Mouse (Mus musculus) kidney, postnatal 25 days (tissue): ENCODE data around the gene Rgs9.
A peak's percentile ranks its signal among the peaks of the same experiment; 100 is the strongest.
"Not testable (repeated sequence)": the region's sequence is repeated elsewhere in the genome, so short reads cannot be mapped to it uniquely, and the experiment has no call there.

Source experiments
- DNase-seq, 2 experiments: peaks; one replicate each; pipeline ENCODE4 v3.0.0; 2021; ENCODE audit warnings: mixed read lengths in 2 of 2

Rgs9 gene

GRCm38 (mm10) chr11:109297710-109298375 lies at the start of gene Rgs9:
Gene Rgs9 (minus strand): TSS chr11:109298129.
- DNase-seq, result peak; percentile 96

DNA sequence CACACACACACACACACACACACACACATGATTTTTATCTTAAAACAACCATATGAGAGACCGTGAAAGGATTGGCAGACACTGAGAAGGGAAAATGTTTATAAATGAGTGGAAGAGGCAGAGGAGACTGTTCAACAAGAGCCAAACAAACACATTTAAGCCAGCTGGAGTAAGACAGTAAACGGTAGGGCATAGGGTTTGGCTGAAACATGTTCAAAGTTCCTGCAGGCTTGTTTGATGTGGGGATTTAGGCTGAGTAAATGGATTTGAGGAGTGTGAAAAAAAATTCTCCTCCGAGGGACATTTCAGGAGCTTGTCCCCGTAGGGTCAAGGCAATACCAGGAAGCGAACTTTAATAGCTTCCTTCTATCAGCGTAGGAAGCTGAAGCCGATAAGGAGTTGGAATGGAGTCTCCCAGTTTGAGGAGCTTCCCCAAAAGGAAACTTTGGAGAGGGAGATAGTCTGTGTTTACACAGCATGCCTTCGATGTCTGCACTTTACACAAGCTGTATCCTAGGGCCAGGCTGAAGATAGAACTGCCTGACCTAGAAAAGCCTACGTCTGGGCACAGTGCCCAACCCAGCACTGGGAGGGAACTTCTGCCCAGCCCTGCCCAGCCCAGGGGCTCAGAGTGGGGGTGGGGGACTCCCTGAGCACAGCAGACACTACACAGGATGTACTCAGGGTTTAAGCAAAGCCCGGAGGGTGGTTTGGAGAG lies 49.5 kb upstream of the Rgs9 start:
- peak; percentile 94 to 95 for DNase-seq

- DNase-seq, result peak; percentile 71 to 76
Measured at GRCm38 (mm10) chr11:109343991-109344599, 46.2 kb upstream of the Rgs9 start.

GRCm38 (mm10) chr11:109343558-109343957 lies 45.6 kb upstream of the Rgs9 start:
- DNase-seq, result no peak

GRCm38 (mm10) chr11:109342666-109343065 lies 44.7 kb upstream of the Rgs9 start:
- DNase-seq, result not testable (repeated sequence)

- no peak for DNase-seq
Measured at GRCm38 (mm10) chr11:109340541-109340940, 42.6 kb upstream of the Rgs9 start.

DNA sequence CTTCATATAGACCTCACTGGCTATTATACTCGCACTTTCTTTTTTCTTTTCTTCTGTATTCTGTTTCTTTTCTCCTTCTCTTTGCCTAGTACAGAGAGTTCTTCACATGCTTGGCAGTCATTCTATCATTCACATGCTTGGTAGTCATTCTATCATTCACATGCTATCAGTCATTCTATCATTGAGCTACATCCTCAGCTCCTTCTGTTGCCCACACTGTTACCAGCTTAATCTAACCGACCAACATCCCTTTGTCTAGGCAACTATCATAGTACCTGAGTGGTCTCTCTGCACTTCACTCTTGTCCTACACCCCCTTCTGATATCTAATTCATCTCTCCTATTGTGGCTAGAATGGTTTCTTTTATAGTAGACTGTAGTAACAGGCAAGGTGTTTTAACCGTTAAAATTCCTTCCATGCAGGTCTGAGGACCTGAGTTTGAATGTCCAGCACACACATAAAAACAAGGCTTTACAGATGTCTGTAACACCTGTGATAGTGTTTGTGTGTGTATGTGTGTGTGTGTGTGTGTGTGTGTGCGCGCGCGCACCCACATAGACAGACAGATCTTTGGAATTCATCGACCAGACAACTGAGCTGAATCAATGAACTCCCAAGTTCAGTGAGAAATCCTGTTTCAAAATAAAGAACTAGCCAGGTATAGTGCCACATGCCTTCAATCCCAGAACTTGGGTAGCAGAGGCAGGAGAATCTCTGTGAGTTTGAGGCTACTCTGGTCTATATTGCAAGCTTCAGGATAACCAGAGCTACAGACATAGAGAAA lies 41.4 kb upstream of the Rgs9 start:
- no peak for DNase-seq

- DNase-seq, result no peak
Measured at GRCm38 (mm10) chr11:109335890-109336289, 38.0 kb upstream of the Rgs9 start.

GRCm38 (mm10) chr11:109334773-109335172 lies 36.8 kb upstream of the Rgs9 start:
- no peak for DNase-seq

GRCm38 (mm10) chr11:109332722-109333121 lies 34.8 kb upstream of the Rgs9 start:
- no peak for DNase-seq

DNA sequence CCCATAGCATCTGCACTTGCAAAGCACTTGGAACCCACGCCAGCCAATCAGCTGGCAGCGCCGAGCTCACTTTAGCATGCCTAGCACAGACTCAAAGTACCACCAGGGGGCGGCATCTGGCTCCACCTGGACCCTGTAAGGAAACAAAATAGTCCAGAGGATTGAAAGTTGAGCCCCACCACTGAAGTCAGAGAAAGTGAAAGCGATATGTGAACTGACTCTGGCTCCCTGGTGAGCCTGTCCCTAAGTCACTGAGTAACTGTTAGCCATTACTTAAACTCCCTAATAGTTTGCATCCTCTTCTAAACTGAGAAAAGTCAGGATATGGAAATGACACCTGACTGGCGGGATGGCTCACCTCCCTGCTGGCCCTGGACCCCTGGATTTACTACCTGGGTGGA lies 33.5 kb upstream of the Rgs9 start:
- peak; percentile 96 to 99 for DNase-seq

- no peak for DNase-seq
Measured at GRCm38 (mm10) chr11:109330706-109331393, 32.9 kb upstream of the Rgs9 start.

- DNase-seq, result peak in 1 of 2 experiments; percentile 45
Measured at GRCm38 (mm10) chr11:109329331-109329730, 31.4 kb upstream of the Rgs9 start.

GRCm38 (mm10) chr11:109327952-109328351 lies 30.0 kb upstream of the Rgs9 start:
- no peak for DNase-seq

GRCm38 (mm10) chr11:109327381-109327780 lies 29.5 kb upstream of the Rgs9 start:
- no peak for DNase-seq

- no peak for DNase-seq
Measured at GRCm38 (mm10) chr11:109326270-109326669, 28.3 kb upstream of the Rgs9 start.

DNA sequence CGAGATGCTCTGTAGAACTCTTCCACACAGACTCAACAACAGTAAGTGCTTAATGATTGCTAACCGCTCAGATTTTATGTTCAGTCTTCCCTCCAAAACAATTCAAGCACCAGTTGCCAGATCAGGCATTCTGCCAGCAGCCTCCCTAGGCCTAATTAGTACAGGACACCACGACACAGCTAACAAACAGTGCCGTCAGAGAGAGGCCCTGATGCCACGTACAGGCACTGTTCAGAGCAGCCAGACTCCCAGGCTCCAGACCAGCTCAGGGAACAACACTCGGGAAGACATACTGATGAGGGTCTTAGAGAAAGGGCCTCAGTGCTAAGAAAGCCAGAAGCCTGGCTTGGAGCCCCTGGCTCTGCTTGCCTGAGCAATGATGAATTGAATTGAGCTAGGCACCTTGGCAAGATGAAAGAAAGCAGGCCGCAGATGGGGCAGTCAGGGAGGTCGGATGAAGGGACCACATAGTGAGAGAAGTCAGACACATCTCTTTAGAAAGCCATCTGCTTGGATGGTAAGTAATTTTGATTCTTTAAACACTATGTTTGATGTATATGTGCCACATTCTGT lies 22.5 kb upstream of the Rgs9 start:
- no peak for DNase-seq

DNA sequence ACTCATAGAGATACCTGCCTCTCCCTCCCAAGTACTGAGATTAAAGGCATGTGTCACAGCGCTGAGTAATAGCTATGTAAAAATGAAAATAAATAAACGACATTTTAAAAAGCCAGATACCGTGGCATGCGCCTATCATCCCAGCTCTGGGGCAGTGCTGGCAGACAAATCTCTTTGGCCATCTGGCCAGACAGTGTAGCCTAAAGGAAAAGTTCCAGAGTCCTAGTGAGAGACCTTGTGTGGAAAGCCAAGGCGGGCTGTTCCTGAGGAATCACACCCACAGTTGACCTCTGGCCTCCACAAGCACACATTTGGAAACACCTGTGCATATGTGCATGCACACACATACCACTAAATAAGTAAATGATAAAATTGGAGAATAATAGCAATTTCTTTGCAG lies 22.0 kb upstream of the Rgs9 start:
- DNase-seq, result no peak

DNA sequence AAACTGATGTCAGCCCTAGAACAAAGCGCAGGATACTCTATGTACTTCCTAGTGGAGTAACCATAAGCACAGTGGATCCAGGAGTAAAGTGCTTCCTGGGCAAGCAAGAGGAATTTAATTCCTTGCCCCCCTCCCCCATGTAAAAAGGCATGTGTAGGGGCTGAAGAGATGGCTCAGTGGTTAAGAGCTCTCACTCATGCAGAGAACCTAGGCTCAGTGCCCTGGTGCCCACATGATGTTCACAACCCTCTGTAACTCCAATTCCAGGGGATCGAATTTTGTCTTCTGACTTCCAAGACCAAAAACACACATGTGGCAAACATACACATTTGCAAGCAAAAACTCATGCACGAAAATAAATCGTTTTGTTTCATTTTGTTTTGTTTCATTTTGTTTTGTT lies 21.5 kb upstream of the Rgs9 start:
- no peak for DNase-seq

DNA sequence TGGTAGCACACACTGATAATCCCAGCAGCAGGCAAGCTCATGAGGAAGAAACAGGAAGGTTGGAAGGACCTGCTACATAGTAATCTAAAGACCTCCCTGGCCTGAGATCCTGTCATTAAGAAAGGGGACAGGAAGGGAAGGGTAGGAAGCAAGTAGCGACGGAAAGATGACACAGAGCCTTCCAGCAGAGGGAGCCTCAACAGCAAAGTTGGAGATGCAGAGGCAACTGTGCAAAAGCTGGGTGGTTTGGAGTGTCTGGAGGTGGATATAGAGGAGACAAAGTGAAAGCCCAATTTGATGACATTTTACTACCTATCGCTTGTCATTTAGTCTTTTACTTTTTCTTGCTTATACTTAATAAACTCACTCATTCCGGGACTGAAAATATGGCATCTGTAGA lies 19.0 kb upstream of the Rgs9 start:
- DNase-seq, result peak; percentile 61 to 77

DNA sequence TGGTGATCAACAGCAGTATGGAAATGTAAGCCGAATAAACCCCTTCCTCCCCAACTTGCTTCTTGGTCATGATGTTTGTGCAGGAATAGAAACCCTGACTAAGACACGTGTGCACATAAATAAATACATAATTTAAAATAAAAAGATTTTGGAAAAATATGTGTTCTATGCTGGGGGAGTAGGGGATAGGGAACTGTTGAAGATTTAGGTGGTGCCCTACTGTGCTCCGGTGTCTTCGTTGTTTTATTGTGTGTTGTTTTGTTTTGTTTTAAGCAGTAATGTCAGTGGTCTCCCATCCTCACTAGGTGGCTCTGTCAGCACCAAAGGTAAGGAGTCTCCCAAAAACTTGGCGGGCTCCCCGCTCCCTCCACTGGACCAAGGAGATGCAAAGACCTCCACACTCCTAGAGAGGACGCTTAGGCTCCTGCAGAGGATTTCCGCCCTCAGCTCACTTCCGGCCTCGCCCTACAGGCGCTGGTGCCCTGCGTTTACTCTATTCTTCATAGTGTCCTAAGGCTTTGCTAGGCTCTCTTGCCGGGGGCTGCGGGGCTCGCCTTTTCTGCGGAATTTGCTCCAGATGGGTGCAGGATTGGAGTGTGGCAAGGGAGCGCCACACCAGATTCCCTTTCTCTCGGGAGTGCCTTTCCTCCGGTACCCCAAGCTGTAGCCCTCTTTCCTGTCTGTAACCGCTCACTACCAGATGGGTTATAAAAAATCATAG lies 14.1 kb upstream of the Rgs9 start:
- DNase-seq, result peak; percentile 78 to 85

DNA sequence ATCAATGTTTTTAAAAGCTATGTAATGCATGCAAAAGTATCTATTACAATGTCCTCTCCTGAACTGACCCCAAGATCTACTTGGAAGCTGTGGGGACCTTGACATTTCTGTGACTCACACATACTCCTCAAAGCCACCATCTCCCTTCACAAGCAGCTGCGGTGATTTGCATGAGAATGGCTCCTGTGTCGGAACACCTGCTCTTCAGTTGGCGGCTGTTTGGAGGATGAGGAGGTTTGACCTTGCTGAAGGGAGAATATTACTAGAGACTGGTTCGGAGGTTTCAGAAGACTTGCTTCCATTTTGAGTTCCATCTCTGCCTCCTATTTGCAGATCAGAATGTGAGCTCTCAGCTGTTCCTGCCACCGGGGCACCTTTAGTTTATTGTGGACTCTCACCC lies 7.8 kb upstream of the Rgs9 start:
- no peak for DNase-seq
